Mouse (Mus musculus): ENCODE measurements around the gene Themis3. TPM values are rescaled to one million over a fixed set of nuclear protein-coding genes. Genes with fewer than 3 reads are reported as not detected.

Gene Themis3
- 0.36 and 0.49 TPM in 2 replicates for polyA plus RNA-seq (2015; fragmentation: Nextera tagmentation; extraction: Ambion mirVana)

- 74% methylated on average over 5 of the region's 5 CpGs for WGBS
- H3K9ac ChIP-seq = no peak within 1 kb of the TSS
- H3K27me3 ChIP-seq (replicated peaks) = 0 out of 2 replicates have a peak, but pooled peaks cover 5% of the 10 kb centered on the region
- H3K27ac ChIP-seq = no peak within 1 kb of the TSS
- H3K9me3 ChIP-seq = no peaks in the 10 kb centered on the region
- no peaks in the 10 kb centered on the region for H3K36me3 ChIP-seq
- H3K4me3 ChIP-seq (replicated peaks) = no peak within 1 kb of the TSS
- no peak for ATAC-seq (ENCODE audit: insufficient read depth, low FRiP score, low read depth)
- H3K4me2 ChIP-seq = no peak within 1 kb of the TSS
- H3K4me1 ChIP-seq = no peaks in the 10 kb centered on the region
These were observed at the start of gene Themis3 for GRCm38 (mm10) chr17:66594435-66594834. Gene Themis3 (minus strand): TSS chr17:66594621.

GRCm38 (mm10) chr17:66637951-66638722, 43.7 kb upstream of the Themis3 start:
- no peak for ATAC-seq (ENCODE audit: insufficient read depth, low FRiP score, low read depth)
- no peaks in the 10 kb centered on the region for H3K27me3 ChIP-seq (replicated peaks)
- H3K36me3 ChIP-seq = no peaks in the 10 kb centered on the region
- no peak overlapping the region for H3K4me2 ChIP-seq
- H3K4me1 ChIP-seq = no peaks in the 10 kb centered on the region
- H3K27ac ChIP-seq = no peak overlapping the region
- 84% methylated on average over 7 of the region's 7 CpGs for WGBS
- no peak overlapping the region for H3K9ac ChIP-seq
- H3K9me3 ChIP-seq = no peaks in the 10 kb centered on the region
- H3K4me3 ChIP-seq (replicated peaks) = no peak overlapping the region

DNA sequence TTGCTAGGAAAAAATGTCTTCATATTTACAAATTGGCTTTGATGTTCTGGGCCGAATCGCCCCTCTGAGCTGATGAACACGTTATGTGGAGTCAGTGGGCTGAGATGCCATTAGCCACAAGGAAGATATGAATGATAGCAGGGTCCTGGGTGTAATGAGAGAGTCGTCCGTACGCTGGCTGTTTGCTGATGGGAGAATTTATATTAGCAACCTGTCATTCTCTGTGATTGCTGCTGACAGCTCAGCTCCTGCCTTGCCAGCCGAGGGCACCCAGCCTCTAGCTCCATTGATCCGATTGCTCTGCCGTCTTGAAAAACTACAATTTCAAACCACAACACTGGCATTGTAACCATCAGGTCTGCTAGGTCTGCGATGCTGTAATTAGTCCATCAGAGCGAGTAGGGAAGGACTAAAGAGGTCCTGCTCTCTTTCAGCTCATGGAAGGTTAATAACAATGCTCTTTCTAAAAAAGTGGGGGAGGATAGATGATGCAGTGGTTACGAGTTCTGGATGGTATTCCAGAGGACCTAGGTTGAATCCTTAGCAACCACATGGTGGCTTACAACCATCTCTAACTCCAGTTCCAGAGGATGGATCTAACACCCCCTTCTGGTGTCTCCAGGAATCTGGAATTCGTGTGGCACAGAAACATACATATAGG, 25.7 kb upstream of the Themis3 start:
- no peaks in the 10 kb centered on the region for H3K4me1 ChIP-seq
- WGBS = 70% methylated on average over 13 of the region's 13 CpGs
- no peak overlapping the region for H3K4me2 ChIP-seq
- H3K9ac ChIP-seq = no peak overlapping the region
- no peaks in the 10 kb centered on the region for H3K9me3 ChIP-seq
- ATAC-seq (ENCODE audit: insufficient read depth, low FRiP score, low read depth) = no peak
- H3K4me3 ChIP-seq (replicated peaks) = no peak overlapping the region
- H3K27ac ChIP-seq = no peak overlapping the region
- no peaks in the 10 kb centered on the region for H3K36me3 ChIP-seq
- no peaks in the 10 kb centered on the region for H3K27me3 ChIP-seq (replicated peaks)

DNA sequence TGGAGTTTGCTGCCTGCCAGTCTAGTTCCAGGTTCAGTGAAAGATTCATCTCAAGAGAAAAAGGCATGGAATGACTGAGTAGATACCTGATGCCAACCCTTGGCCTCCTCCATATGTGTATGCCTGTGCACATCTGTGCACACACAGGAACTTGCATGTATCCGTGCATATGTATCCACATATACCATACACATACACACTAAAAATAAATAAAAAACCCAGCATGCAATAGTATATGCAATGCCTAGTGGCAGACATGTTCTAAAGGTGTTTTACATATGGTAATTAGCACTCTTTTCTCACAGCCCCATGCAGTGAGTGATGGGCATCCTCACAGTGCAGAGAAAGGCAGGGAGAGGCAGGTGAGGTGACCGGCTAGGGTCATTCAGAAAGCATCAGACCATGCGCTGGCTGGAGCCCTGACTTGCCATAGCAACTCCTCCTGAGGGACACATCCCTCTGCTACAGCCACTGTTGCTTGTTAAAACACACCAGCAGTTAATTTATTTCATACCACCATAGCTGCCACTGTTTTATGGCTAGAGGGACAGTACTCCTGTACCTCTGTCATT, 24.9 kb upstream of the Themis3 start:
- H3K27me3 ChIP-seq (replicated peaks) = no peaks in the 10 kb centered on the region
- no peak overlapping the region for H3K4me3 ChIP-seq (replicated peaks)
- no peaks in the 10 kb centered on the region for H3K36me3 ChIP-seq
- H3K9ac ChIP-seq = no peak overlapping the region
- H3K4me1 ChIP-seq = no peaks in the 10 kb centered on the region
- no peak overlapping the region for H3K27ac ChIP-seq
- H3K4me2 ChIP-seq = no peak overlapping the region
- no peak for ATAC-seq (ENCODE audit: insufficient read depth, low FRiP score, low read depth)
- H3K9me3 ChIP-seq = no peaks in the 10 kb centered on the region
- WGBS = 88% methylated on average over 3 of the region's 3 CpGs

- ATAC-seq (ENCODE audit: insufficient read depth, low FRiP score, low read depth) = peak; percentile 39; the same call in 1 of the 2 replicates
- H3K9ac ChIP-seq = no peak overlapping the region
- H3K4me2 ChIP-seq = no peak overlapping the region
- H3K4me1 ChIP-seq = no peaks in the 10 kb centered on the region
- H3K27me3 ChIP-seq (replicated peaks) = no peaks in the 10 kb centered on the region
- no peak overlapping the region for H3K27ac ChIP-seq
- H3K4me3 ChIP-seq (replicated peaks) = no peak overlapping the region
- H3K36me3 ChIP-seq = no peaks in the 10 kb centered on the region
- H3K9me3 ChIP-seq = no peaks in the 10 kb centered on the region
These were observed 15.6 kb upstream of the Themis3 start for GRCm38 (mm10) chr17:66610032-66610431.

GRCm38 (mm10) chr17:66604931-66605330, 10.5 kb upstream of the Themis3 start:
- 66% methylated on average over 5 of the region's 5 CpGs for WGBS
- no peak overlapping the region for H3K9ac ChIP-seq

DNA sequence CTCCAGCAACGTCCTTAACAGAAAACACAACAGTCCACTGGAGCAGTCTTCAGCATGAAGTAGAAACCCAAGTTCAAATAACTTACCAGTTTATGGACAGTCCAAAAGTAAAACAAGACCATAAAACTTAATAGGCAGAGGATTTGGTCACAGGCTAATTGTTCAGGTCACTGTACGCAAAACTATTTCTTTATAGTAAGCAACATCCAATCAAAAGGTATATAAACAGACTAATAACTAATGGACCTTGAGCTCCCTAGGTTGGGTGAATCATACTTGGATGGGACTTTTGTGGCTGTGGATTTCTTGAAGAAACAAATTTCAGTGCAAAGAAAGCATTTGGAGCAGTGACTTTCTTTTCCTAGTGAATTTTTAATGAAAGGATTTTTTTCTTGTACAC, 6.8 kb upstream of the Themis3 start:
- H3K9me3 ChIP-seq = no peaks in the 10 kb centered on the region
- no peaks in the 10 kb centered on the region for H3K4me1 ChIP-seq
- no peak overlapping the region for H3K27ac ChIP-seq
- no peaks in the 10 kb centered on the region for H3K27me3 ChIP-seq (replicated peaks)
- no peak overlapping the region for H3K4me3 ChIP-seq (replicated peaks)
- no peak overlapping the region for H3K4me2 ChIP-seq
- no peak overlapping the region for H3K9ac ChIP-seq
- ATAC-seq (ENCODE audit: insufficient read depth, low FRiP score, low read depth) = no peak
- WGBS = 87% methylated on average over 2 of the region's 2 CpGs
- no peaks in the 10 kb centered on the region for H3K36me3 ChIP-seq

More at GRCm38 (mm10) chr17:66604931-66605330, 10.5 kb upstream of the Themis3 start:
- H3K27ac ChIP-seq = no peak overlapping the region
- no peaks in the 10 kb centered on the region for H3K36me3 ChIP-seq
- no peaks in the 10 kb centered on the region for H3K4me1 ChIP-seq
- no peaks in the 10 kb centered on the region for H3K9me3 ChIP-seq
- no peak overlapping the region for H3K4me3 ChIP-seq (replicated peaks)
- no peaks in the 10 kb centered on the region for H3K27me3 ChIP-seq (replicated peaks)
- H3K4me2 ChIP-seq = no peak overlapping the region
- no peak for ATAC-seq (ENCODE audit: insufficient read depth, low FRiP score, low read depth)

DNA sequence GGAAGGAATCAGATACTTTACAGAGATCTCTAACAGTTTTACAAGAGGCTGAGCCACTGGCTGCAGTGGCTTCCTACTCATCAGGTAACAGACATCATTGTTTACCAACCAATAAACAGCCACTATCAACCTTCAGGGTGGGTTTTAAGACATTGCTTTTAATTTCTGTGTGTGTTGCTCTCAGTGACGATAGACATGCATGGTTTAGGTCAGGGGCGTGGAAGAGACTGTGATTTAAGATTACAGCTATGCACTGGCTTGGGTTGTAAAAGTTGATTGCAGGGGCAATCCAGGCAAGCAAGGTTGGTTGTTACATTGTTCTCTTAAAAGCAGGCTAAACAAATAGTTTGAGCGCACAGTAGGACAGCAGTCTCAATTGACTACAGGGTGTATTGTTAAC, 1.4 kb upstream of the Themis3 start:
- no peak for ATAC-seq (ENCODE audit: insufficient read depth, low FRiP score, low read depth)
- Histone ChIP-seq H3K4me3 (replicated peaks) (no peak overlapping the region), H3K27me3 (replicated peaks) (0 out of 2 replicates have a peak, but pooled peaks cover 5% of the 10 kb centered on the region), H3K4me1 (no peaks in the 10 kb centered on the region), H3K9me3 (no peaks in the 10 kb centered on the region), H3K27ac (no peak overlapping the region), H3K4me2 (no peak overlapping the region), H3K9ac (no peak overlapping the region), H3K36me3 (no peaks in the 10 kb centered on the region)
- WGBS = 62% methylated on average over 3 of the region's 3 CpGs

GRCm38 (mm10) chr17:66595256-66595655, 835 bp upstream of the Themis3 start:
- no peak overlapping the region for H3K27ac ChIP-seq
- H3K9ac ChIP-seq = no peak overlapping the region
- H3K27me3 ChIP-seq (replicated peaks) = 0 out of 2 replicates have a peak, but pooled peaks cover 5% of the 10 kb centered on the region
- no peak for ATAC-seq (ENCODE audit: insufficient read depth, low FRiP score, low read depth)
- H3K36me3 ChIP-seq = no peaks in the 10 kb centered on the region
- H3K4me1 ChIP-seq = no peaks in the 10 kb centered on the region
- no peak overlapping the region for H3K4me2 ChIP-seq
- no peak overlapping the region for H3K4me3 ChIP-seq (replicated peaks)
- no peaks in the 10 kb centered on the region for H3K9me3 ChIP-seq

DNA sequence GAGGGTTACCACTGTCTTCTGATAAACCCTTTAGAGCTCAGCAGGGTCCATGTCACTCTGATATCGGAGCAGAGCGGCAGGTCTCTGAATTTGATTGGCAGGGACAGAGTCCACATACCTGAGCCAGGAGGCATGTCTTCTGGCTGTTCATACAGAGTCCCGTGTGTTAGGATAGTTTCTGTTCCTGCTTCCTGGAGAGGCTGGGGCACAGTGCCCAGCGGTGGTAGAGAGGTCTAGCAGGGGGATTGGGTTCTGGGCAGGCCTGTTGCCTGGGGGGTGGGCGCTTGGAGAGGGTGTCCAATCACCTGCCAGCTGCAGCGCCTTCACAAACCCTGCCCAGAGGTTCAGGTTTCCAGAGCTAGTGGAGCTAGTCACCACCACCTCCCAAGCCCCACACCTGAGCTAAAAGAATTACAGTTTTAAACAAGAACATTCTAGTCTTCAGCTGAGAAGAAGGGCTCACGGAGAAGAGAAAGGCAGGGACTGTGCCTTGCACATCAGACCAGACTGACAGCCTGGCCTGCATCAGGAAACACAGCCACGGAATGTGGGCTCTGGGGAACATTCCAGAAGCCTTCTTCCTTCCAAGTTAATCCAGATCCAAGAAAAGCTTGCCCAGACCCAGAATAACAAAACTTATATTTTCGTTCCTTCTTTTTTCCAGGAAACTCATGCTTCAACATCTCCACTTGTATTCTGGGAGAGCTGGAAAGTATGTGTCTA, 3.9 kb downstream of the Themis3 start:
- Histone ChIP-seq H3K27me3 (replicated peaks) (0 out of 2 replicates have a peak, but pooled peaks cover 5% of the 10 kb centered on the region), H3K9ac (no peak overlapping the region), H3K9me3 (no peaks in the 10 kb centered on the region), H3K4me1 (no peaks in the 10 kb centered on the region), H3K36me3 (no peaks in the 10 kb centered on the region), H3K4me3 (replicated peaks) (no peak overlapping the region), H3K27ac (no peak overlapping the region), H3K4me2 (no peak overlapping the region)
- WGBS = 53% methylated on average over 9 of the region's 9 CpGs
- peak; percentile 74 for ATAC-seq (ENCODE audit: insufficient read depth, low FRiP score, low read depth)

DNA sequence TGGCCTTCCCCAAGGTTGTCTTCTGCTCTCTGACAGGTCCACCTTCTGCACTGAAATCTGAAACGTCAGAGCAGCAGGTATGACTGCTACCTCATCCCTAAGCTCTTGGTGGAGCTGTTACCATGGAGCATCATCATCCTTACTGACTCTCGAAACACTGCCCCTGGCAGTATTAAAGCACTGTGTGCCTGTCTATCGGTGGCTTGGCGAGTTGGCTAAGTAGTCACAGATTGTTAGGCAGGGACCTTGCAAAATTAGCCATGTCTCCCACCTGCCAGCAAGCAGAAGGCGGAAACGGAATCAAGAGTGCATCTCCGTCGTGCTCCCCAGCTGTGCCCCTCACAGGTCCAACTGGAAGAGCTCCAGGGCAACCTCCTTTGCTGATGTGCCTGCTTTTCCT, 4.6 kb downstream of the Themis3 start:
- H3K27me3 ChIP-seq (replicated peaks) = 0 out of 2 replicates have a peak, but pooled peaks cover 5% of the 10 kb centered on the region
- ATAC-seq (ENCODE audit: insufficient read depth, low FRiP score, low read depth) = 0 out of 2 replicates have a peak, but pooled peaks have one; percentile 12
- H3K36me3 ChIP-seq = no peaks in the 10 kb centered on the region
- H3K9me3 ChIP-seq = no peaks in the 10 kb centered on the region
- 72% methylated on average over 8 of the region's 8 CpGs for WGBS
- no peak overlapping the region for H3K4me2 ChIP-seq
- H3K9ac ChIP-seq = no peak overlapping the region
- no peak overlapping the region for H3K4me3 ChIP-seq (replicated peaks)
- H3K4me1 ChIP-seq = no peaks in the 10 kb centered on the region
- H3K27ac ChIP-seq = no peak overlapping the region
